Mouse (Mus musculus): Measurements from ENCODE around the gene Gm21961.
A peak's percentile ranks its signal among the peaks of the same experiment; 100 is the strongest.

The Gm21961 gene

DNA sequence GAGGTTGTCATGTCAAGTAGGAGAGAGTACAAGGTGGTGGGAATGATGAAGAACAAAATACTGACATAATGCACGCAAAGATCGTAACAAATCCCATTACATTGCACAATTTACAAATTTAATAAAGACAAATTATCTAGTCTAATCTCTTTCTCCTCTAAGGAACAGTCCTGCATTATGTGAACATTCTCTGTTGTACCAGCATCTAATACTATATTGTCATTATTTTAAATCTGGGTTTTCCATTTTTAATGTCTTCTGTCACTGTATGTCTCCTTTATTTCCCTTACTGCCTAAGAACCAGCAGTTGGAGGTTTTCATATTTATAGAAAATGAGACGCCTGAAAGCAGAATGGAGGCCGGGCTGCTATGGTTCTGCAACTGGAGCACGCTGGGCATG is at the start of gene Gm21961:
Gm21961 (minus strand) TSS at position 101 of the 400 bp plus-strand sequence.
- no peak for DNase-seq (ENCODE audit: low spot score in 2 of 2)

- DNase-seq (ENCODE audit: low spot score in 2 of 2), result no peak
Measured at GRCm38 (mm10) chr15:65041999-65042398, 27.3 kb upstream of the Gm21961 start.

DNA sequence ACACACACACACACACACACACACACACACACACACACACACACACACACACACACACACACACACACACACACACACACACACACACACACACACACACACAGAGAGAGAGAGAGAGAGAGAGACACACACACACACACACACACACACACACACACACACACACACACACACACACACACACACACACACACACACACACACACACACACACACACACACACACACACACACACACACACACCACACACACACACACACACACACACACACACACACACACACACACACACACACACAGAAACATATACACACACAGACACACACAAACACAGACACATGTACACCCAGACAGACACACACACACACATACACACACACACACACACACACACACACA is 24.5 kb upstream of the Gm21961 start:
- DNase-seq (ENCODE audit: low spot score in 2 of 2), result peak; percentile 34 to 97

DNA sequence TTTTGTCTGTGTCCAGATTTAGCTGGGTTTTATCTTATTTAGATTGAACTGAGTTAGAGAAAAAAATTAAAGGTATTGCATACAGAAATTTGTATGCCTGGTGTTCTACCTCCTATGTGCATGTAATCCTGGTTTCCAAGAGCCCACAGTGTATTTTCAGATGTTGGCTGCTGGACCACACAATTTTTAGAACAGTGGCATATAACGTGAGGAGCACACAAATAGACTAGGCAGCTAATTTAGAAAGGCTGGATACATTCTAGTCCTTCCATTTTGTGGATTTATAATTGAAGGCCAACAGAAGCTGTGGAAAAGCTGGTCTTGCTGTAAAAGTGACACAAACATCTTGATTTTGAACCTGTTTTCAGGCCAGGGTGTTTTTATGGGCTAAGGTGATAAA is 3.3 kb upstream of the Gm21961 start:
- no peak for DNase-seq (ENCODE audit: low spot score in 2 of 2)

DNA sequence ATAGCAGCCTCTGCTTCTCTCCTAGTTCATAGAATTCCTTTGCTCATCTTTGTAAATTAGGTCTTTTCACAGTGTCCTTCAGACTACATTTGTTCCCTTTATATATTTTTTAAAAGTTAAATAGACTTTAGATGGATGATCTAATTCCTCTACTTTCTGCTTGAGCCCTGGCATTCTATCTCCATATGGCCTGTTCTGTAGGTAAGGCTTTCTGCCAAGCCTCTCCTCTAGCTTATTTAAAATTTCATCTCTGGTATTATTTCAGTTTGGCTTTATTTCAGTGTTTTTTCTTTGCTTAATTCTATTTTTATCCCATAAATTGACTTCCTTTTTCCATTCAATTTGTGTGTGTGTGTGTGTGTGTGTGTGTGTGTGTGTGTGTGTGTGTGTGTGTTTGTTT is 8.5 kb downstream of the Gm21961 start:
- no peak for DNase-seq (ENCODE audit: low spot score in 2 of 2)

DNA sequence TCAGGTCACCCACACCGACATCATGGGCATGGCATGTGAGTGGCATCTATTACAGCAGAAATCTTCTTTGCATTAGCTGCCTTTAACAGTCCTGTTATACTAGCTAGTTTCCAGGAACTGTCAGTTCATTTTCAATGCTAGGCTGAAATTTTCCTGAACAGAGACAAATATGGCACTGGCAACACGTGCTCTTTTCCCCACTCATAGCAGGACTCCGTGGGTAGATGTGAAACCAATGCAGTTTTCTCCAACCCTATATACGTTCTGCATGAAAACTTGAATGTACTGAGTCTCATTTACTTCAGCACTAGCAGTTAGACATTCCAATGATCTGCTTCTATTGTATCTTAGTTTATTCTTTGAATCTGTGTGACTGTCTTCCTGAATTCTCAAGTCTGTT is 20.2 kb downstream of the Gm21961 start:
- DNase-seq (ENCODE audit: low spot score in 2 of 2), result no peak

- DNase-seq (ENCODE audit: low spot score in 2 of 2), result no peak
Measured at GRCm38 (mm10) chr15:64979976-64980375, 34.7 kb downstream of the Gm21961 start.

GRCm38 (mm10) chr15:64976044-64976805 is 38.5 kb downstream of the Gm21961 start:
- no peak for DNase-seq (ENCODE audit: low spot score in 2 of 2)

All from urinary bladder, postnatal 4 days (tissue).